Mouse (Mus musculus) cerebellum, postnatal 36 days (tissue): ENCODE results near the gene Matk.
A peak's percentile ranks its signal among the peaks of the same experiment; 100 is the strongest.

ENCODE experiments used
- DNase-seq, 2 experiments: peaks; one replicate each; pipeline ENCODE4 v3.0.0; 2021 to 2022; ENCODE audit warnings: mixed read lengths in 2 of 2

Gene Matk

DNA sequence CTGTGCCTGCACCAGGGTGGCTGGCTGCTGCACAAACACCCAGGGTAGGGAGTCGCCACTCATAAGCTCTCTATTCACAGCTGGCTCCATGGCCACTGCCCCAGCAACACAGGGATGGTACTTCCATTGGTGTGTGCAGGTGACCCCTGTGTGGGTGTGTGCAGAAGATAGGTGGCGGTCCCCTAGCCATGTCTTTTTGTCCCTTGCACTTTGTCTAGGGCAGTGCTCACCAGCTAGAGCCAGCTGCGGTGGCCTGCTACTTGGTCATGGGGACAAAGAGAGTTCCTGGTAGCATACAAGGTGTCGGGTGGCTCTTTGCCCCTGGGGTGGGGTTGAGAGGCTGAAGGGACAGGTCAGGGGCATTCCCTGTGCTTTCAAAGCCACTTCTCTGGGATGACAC, 8.6 kb upstream of the Matk start:
- DNase-seq: peak in 1 of 2 experiments; percentile 8

GRCm38 (mm10) chr10:81244595-81244994, 8.1 kb upstream of the Matk start:
- peak; percentile 88 to 89 for DNase-seq

DNA sequence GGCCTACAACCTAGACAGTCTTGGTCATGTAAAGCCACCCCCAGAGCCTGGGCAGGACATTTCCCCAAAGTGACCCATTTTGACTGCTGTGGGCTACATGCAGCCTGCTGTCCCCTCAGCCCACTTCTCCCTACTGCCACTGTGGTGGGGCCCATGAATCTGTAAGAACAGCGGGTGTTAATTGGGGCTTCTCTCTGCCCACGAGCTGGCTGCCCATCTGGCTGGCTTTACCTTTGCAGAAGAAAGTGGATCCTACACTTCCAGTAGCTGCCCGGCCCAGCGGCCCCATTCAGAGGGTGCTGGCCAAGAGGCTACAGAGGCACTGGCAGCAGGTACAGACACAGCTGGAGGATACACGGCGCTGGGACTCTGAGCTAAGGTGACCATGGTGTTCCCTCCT, 7.6 kb upstream of the Matk start:
- DNase-seq: peak in 1 of 2 experiments; percentile 18

GRCm38 (mm10) chr10:81247804-81248203, 4.9 kb upstream of the Matk start:
- no peak for DNase-seq

DNA sequence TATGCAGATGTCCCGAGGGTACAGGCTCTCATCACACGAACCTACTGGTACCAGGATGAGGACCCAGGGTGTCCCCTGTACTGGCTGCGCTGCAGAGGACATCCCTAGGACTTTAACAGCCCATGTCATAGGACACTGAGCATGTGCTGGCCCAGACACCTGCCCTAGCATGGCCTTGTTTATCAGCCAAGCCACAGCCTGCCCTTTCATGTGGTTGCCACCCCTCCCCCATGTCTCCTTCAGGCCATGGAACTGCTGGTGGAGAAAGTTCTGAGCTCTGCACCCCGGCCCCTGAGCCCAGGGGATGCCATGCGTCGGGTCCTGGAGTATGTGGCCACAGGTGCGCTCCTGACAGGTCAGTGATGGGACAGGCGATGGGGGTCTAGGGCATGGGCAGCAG, 3.3 kb upstream of the Matk start:
- no peak for DNase-seq

DNA sequence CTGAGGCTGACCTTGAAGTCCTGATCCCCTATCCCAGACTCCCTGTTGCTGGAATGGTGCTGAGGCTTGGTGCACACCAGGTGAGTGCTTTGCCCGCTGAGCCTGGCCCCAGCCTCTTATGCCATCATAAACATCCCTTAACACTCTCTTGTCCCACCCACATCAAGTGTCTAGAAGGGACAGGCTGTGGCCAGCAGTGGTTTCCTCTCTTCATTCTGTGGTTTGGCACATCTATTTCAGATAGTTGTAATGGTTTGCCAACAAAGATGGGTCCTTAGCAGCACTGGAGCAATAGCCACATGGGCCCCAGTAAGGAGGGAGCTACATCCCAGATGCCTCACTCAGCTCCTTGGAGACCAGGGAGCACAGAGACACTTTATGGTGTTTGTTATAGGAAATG, 2.2 kb downstream of the Matk start:
- no peak for DNase-seq

GRCm38 (mm10) chr10:81257158-81258039, 4.7 kb downstream of the Matk start:
- DNase-seq: peak; percentile 49 to 52

DNA sequence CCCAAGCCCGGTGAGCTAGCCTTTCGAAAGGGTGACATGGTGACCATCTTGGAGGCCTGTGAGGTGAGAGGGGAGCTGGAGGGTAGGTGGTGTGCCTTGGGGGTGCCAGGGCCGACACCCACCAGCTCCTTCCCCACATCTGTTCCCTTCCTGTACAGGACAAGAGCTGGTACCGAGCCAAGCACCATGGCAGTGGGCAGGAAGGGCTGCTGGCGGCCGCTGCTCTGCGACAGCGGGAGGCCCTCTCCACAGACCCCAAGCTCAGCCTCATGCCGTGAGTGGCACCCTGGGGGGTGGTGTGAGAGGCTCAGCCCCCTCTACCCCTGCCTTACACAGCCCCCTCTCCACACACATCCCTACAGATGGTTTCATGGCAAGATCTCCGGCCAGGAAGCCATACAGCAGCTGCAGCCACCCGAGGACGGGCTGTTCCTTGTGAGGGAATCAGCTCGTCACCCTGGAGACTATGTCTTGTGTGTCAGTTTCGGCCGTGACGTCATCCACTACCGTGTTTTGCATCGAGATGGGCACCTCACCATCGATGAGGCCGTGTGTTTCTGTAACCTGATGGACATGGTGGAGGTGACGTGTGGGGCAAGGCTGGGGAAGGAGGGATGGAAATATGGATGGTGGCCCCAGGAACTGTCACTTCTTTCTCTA, 6.6 kb downstream of the Matk start:
- no peak for DNase-seq

DNA sequence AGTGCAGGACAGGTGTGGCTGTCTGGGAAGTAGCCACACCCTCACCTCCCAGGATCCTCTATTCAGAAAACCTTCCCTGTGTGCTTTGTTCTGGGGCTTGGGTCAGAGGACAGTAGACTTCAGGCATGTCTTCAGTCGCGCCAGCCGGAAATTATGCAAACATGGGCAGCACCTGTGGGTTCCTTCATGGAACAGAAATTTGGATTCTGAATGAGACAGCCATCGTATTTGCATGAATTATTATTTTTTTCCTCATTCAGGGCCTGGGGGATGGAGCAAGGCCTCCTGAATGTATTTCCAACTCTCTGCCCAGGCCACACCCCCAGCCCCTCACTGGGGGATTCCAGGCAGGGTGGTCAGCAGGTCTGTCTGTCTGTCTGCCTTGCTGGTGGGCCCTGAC, 8.3 kb downstream of the Matk start:
- DNase-seq: no peak

- no peak for DNase-seq
These were observed 12.8 kb downstream of the Matk start for GRCm38 (mm10) chr10:81265540-81265939.

GRCm38 (mm10) chr10:81266211-81267105, 13.7 kb downstream of the Matk start, which contains the start of the genes Mrpl54 and Apba3:
TSS of gene Mrpl54 (minus strand) at chr10:81266934.
TSS of gene Apba3 (plus strand) at chr10:81266960.
- DNase-seq: peak; percentile 97

- peak; percentile 80 to 87 for DNase-seq
These were observed 15.3 kb downstream of the Matk start for GRCm38 (mm10) chr10:81268056-81268455.

GRCm38 (mm10) chr10:81268643-81269412, 16.1 kb downstream of the Matk start:
- no peak for DNase-seq

- DNase-seq: no peak
These were observed 19.6 kb downstream of the Matk start for GRCm38 (mm10) chr10:81272356-81272755.

DNA sequence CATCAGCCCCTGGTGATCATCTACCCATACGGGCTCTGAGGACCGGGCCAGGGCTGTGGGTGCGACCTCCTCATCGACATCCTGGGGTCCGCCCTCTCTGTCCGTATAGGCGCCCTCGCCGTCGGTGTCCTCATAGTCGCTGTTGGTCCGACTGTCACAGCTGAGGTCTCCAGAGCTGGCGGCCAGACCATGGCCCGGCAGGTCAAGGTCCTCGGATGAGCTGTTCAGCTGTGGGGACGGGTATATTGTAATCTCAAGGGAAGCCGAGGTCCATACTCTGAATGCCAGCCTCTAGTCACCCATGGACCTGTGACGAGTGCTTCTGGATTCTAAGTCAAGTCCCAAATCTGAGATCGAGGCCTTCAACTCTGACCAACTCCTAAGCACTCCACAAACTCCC, 21.1 kb downstream of the Matk start:
- no peak for DNase-seq

GRCm38 (mm10) chr10:81277676-81278075, 24.9 kb downstream of the Matk start:
- DNase-seq: peak in 1 of 2 experiments; percentile 32

DNA sequence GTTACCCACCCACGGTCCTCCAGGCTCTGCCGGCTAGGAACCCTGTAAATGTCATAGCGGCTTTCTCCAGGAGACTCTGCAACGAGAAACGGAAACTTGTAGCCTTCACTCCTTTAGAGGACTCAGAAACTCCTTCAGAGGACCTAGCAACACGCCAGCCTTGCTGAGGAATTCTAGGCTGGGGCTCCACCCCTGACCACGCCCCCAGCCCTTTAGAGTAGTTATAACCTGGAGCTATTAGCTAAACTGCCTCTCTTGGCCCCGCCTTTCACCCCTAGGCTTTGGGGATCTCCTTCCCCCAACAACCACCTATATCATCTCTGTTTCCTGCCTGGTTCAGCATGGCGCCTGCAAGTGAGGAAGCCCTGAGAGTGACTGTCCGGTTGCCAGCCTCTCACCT, 26.8 kb downstream of the Matk start:
- no peak for DNase-seq

DNA sequence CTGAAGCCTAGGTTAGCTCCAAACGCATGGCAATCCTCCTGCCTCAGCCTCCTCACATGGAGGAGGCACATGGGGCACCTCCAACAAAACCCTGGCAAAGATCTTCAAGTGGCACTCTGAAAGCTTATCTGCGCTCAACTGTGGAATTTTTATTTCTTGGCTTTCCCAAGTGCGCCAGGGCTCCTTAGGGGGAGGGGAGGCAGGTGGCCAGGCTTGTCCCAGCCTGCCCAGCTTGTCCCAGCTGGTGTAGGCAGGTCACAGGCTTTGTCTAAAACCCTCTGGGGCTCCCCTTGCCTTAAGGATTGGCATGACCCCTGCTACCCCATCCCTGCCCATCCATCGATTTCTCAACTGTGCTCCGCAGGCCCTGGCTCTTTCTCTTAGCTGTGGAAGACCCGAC, 31.5 kb downstream of the Matk start:
- no peak for DNase-seq

GRCm38 (mm10) chr10:81284719-81285118, 32.0 kb downstream of the Matk start:
- no peak for DNase-seq

- DNase-seq: peak; percentile 88 to 91
These were observed 33.1 kb downstream of the Matk start for GRCm38 (mm10) chr10:81285694-81286450.

DNA sequence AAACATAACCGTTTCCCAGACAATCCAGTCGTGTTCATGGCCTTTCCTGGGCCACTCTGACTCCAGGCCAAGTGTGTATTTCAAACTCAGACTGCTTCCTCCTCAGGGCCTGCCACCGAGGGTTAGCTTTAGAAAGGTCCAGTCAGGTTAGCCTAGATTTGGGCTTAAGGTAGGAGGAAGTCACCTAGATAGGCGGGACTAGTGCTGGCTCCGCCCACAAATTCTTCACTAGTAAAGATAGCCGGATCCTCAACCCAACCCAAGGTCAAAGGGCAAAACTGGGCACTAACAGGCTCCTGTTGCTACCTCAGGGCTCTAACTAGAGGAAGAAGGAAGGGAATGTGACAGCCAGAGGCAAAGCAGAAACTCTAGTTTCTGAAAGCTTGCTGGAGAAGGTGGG, 33.9 kb downstream of the Matk start:
- DNase-seq: no peak
